Mouse (Mus musculus) lung, adult 2 months (tissue): ENCODE measurements around the gene Zfp980.
"Not testable (repeated sequence)": the region's sequence is repeated elsewhere in the genome, so short reads cannot be mapped to it uniquely, and the experiment has no call there.

Experiments
- CTCF ChIP-seq: fragments of 200-500 bp; IDR thresholded peaks from 2 replicates; pipeline ENCODE4 v1.5.1; 2011; ENCODE audit warnings: mild to moderate bottlenecking, low read length, control low read depth; ENCODE audit not compliant: insufficient read depth
- POLR2A ChIP-seq: fragments of 200-500 bp; IDR thresholded peaks from 2 replicates; pipeline ENCODE4 v1.6.1; 2011; ENCODE audit warnings: low read depth, mild to moderate bottlenecking, control low read depth, low read length, borderline replicate concordance; ENCODE audit errors: extremely low read depth

DNA sequence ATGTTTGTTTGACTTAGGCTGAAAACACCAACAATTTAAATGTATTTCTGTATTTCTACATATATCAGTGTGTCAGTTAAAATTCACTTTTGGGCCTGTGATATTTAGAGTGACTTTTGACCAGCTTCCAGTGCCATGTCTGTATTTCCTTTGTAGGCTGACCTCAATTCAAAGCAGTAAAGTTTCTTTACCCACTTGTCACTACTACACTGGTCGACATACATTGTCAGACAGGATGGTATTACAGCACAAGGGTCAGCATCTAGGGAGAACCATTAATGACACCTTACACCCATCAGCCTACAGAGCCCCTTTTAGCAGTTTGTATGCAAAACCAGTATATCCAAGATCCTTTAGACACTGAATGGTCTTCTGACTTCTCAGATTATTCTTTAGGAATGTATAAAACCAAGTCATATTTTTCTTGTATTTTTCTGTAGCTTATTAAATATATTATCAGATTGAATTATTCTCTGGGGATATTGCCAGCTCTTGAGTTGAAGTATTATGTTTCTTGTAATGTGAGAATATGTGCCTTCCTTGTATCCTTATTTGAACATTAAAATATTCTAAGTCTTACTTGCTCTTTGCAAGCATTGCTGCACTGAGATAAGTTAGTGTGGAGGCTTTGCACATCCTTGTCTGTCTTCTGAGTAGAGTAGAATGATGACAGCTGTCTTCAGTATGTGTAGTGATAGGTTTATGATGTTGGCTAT, 10.3 kb downstream of the Zfp980 start:
- TF ChIP-seq POLR2A, CTCF: not testable (repeated sequence)
